Mouse (Mus musculus) liver, postnatal 0 days (tissue): ENCODE measurements around the gene Ucma.

Experiments used
- CTCF ChIP-seq: sonication (generic); IDR thresholded peaks from 2 replicates; pipeline ENCODE4 v1.5.1; 2016; ENCODE audit warnings: antibody characterized with exemption, low read depth
- EP300 ChIP-seq: IDR thresholded peaks from 2 replicates; pipeline ENCODE4 v1.6.1; 2016; ENCODE audit warnings: antibody characterized with exemption, low read depth, mild to moderate bottlenecking

- TF ChIP-seq CTCF (no peak), EP300 (no peak)
These were observed 17.9 kb upstream of the Ucma start for GRCm38 (mm10) chr2:4958039-4958438.
